Mouse (Mus musculus): ENCODE data around the gene Frmd4a. TPM values are rescaled to one million over a fixed set of nuclear protein-coding genes. Genes with fewer than 3 reads are reported as not detected.

Frmd4a gene
- total and polyA plus RNA-seq, 2 experiments from 2014 or later = 42.5 to 60.2 TPM

DNA sequence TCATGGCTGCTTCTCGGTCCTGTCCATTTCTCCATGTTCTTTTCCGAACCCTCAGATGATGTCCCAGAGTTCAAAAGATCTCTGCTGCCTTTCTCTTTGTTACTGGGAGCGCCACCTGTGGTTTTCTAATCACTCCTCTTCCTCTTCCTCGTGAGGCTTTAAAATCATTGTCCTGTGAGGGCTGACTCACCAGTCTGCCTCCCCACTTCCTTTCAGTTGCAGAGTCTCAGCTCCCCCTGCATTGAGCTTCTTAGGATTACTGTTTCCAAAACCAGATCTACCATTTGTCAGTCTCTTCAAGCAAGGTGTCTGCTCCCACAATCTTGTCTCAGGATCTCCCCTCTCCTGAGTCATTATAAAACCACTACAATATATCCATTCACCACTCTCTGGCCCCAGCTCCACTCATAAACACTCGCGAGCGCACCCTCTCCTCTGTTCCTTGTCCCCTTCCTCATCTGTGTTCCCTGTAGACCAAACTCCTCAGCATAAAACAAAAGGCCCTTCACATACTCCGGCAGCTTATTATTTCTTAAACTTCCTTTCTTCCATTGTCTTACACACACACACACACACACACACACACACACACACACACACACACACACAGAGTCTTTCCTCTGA lies 392.4 kb downstream of the Frmd4a start:
- Histone ChIP-seq H3K27ac (ENCODE audit: low read depth, low read length) (no peak overlapping the region), H3K4me1 (ENCODE audit: insufficient read depth, low read length) (peaks cover 9% of the 10 kb centered on the region), H3K4me3 (ENCODE audit: low read depth, low read length) (no peak overlapping the region), H3K27me3 (ENCODE audit: insufficient read depth, low read length) (no peaks in the 10 kb centered on the region), H3K4me2 (ENCODE audit: low read depth, low read length, poor library complexity, severe bottlenecking) (no peak overlapping the region), H3K9ac (replicated peaks; ENCODE audit: low read length, poor library complexity, severe bottlenecking) (no peak overlapping the region), H3K36me3 (ENCODE audit: insufficient read depth, low read length) (no peaks in the 10 kb centered on the region), H3K9me3 (ENCODE audit: low read length) (no peaks in the 10 kb centered on the region)
- no peak for TF ChIP-seq CTCF (IDR thresholded peaks at IDR 0.05)
- DNase-seq (ENCODE audit: low spot score) (no peak), ATAC-seq (ENCODE audit: low FRiP score) (no peak)
- WGBS = 63% methylated on average over 8 of the region's 8 CpGs

DNA sequence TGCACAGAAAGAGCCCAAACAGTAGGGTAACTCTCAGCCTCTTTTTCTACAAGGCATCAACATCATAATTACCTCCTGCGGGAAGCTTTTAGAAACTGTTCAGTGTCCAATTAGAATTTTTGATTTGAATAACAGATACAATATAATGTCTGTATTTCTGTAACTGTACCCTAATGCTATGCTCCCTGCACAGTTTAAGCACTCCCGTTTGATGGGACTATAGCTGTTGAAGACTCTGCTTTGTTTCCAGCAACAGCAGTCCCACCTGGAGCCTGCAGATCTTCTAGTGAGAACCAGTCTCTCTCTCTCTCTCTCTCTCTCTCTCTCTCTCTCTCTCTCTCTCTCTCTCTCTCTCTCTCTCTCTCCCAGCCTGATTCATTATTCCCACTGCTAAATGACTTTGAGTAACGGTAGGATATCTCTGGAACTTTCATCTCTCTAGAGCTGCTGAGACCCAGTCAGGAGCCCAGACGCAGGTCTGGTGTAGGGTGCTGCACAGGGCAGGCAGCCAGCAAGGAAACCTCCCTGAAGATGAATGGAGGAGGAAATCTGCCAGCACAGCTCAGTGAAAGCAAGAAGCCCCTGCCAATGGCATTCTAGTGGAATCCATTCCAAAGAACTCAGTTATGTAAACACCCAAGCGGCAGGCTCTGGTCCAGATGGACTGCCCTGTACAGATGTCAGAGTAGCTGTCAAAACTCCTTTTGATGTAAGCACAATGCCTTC lies 395.5 kb downstream of the Frmd4a start:
- no peak for TF ChIP-seq CTCF (IDR thresholded peaks at IDR 0.05)
- 44% methylated on average over 5 of the region's 5 CpGs for WGBS

DNA sequence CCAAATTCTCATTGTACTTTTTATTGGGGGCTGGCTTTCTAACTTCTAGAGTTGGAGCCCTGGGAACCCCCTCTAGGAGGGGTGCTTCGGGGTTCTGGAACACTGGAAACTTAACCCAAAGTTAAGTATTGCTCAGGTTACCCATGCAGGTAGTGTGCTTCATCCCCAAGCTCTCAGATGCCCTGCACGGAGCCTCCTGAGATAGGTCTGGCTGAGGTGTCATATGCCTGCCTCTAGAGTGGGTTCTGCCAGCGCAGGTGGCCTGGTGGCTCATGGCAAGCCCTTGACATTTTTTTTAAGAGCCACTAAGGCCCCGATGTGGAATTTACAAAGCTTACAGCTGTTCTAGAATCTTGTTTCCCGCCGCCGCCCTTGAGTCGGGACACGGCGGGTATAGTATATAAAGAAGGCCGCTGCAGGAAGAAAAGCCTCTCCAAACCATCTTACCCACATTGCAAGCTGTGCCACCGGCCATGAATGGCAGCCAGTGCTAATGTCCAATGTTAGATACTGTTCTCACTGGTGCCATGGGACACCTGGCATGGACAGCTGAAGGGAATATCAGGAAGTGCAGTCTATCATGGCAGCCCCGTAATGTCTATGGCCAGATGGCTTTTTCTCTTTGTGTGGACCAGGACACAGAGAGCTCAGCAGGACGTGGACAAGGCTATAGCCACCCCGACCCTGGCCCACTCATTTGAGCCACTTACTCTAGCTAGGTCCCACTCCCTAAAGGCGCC lies 396.2 kb downstream of the Frmd4a start:
- Histone ChIP-seq H3K4me3 (ENCODE audit: low read depth, low read length) (no peak overlapping the region), H3K4me2 (ENCODE audit: low read depth, low read length, poor library complexity, severe bottlenecking) (no peak overlapping the region), H3K27me3 (ENCODE audit: insufficient read depth, low read length) (no peaks in the 10 kb centered on the region), H3K9me3 (ENCODE audit: low read length) (no peaks in the 10 kb centered on the region), H3K36me3 (ENCODE audit: insufficient read depth, low read length) (no peaks in the 10 kb centered on the region), H3K27ac (ENCODE audit: low read depth, low read length) (no peak overlapping the region), H3K4me1 (ENCODE audit: insufficient read depth, low read length) (peaks cover 9% of the 10 kb centered on the region), H3K9ac (replicated peaks; ENCODE audit: low read length, poor library complexity, severe bottlenecking) (no peak overlapping the region)
- 86% methylated on average over 16 of the region's 16 CpGs for WGBS
- TF ChIP-seq CTCF (IDR thresholded peaks at IDR 0.05) = no peak
- ATAC-seq (ENCODE audit: low FRiP score) (0 out of 2 replicates have a peak, but pooled peaks have one; percentile 7), DNase-seq (ENCODE audit: low spot score) (no peak)

More for the DNA sequence above, 395.5 kb downstream of the Frmd4a start:
- DNase-seq (ENCODE audit: low spot score) (peak; percentile 55), ATAC-seq (ENCODE audit: low FRiP score) (0 out of 2 replicates have a peak, but pooled peaks have one; percentile 13)
- no peak overlapping the region for H3K4me2 ChIP-seq (ENCODE audit: low read depth, low read length, poor library complexity, severe bottlenecking)
- no peak overlapping the region for H3K4me3 ChIP-seq (ENCODE audit: low read depth, low read length)
- no peak overlapping the region for H3K27ac ChIP-seq (ENCODE audit: low read depth, low read length)
- H3K4me1 ChIP-seq (ENCODE audit: insufficient read depth, low read length) = peaks cover 9% of the 10 kb centered on the region
- H3K9me3 ChIP-seq (ENCODE audit: low read length) = no peaks in the 10 kb centered on the region
- H3K9ac ChIP-seq (replicated peaks; ENCODE audit: low read length, poor library complexity, severe bottlenecking) = no peak overlapping the region
- no peaks in the 10 kb centered on the region for H3K36me3 ChIP-seq (ENCODE audit: insufficient read depth, low read length)
- no peaks in the 10 kb centered on the region for H3K27me3 ChIP-seq (ENCODE audit: insufficient read depth, low read length)

DNA sequence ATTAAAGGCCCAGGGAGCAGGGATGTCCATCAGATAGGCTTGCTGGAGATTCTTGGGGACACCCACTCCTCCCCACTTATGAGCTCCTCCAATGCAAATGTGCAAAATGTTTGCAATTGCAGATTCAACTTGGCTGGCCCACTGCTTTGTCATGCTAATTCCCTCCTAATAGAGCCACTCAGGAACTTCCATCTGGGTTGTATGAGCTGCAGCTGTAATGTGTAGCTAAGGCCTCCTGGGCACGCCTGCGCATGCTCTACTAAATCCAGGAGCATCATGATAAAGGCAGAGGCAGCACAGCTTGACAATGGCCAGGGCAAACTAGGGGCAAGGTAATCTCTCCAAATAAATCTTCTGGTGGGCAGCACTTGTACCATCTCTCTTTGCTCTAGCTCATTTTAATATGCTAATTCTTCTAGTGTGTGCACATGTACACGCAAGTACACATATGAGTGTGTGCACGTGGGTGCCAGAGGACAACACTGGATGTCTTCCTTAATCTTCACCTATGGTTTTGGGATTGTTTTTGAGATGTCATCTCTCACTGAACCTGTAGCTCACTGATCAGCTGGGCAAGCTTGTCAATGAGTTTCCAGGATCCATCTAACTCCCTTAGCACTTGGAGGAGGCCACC lies 403.3 kb downstream of the Frmd4a start:
- Histone ChIP-seq H3K4me1 (ENCODE audit: insufficient read depth, low read length) (no peaks in the 10 kb centered on the region), H3K9me3 (ENCODE audit: low read length) (no peaks in the 10 kb centered on the region), H3K27ac (ENCODE audit: low read depth, low read length) (no peak overlapping the region), H3K36me3 (ENCODE audit: insufficient read depth, low read length) (no peaks in the 10 kb centered on the region), H3K4me3 (ENCODE audit: low read depth, low read length) (no peak overlapping the region), H3K4me2 (ENCODE audit: low read depth, low read length, poor library complexity, severe bottlenecking) (no peak overlapping the region), H3K27me3 (ENCODE audit: insufficient read depth, low read length) (no peaks in the 10 kb centered on the region), H3K9ac (replicated peaks; ENCODE audit: low read length, poor library complexity, severe bottlenecking) (no peak overlapping the region)
- TF ChIP-seq CTCF (IDR thresholded peaks at IDR 0.05) = no peak
- no peak for DNase-seq (ENCODE audit: low spot score)
- 67% methylated on average over 4 of the region's 4 CpGs for WGBS
- ATAC-seq (ENCODE audit: low FRiP score) = no peak

DNA sequence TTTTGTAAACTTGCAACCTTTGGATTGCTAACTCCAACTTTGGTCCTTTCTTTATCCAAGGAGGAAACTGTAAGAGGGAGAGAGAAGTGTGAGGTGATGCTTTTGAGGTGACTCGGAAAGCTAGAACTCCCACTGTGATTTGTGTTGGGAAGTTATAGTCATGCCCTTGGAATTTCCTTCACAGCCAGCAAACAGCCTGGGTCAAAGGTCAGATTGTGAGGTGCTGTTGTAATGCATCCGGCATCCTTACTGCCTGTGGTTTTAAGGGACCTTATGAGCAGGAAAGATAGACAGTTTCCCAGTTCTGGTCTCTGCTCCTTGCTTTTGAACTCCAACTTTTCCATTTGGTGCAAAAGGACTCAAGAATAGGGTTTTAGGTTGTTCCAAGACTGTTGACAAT lies 404.2 kb downstream of the Frmd4a start:
- no peak for TF ChIP-seq CTCF (IDR thresholded peaks at IDR 0.05)
- Histone ChIP-seq H3K4me3 (ENCODE audit: low read depth, low read length) (no peak overlapping the region), H3K36me3 (ENCODE audit: insufficient read depth, low read length) (no peaks in the 10 kb centered on the region), H3K27me3 (ENCODE audit: insufficient read depth, low read length) (no peaks in the 10 kb centered on the region), H3K9me3 (ENCODE audit: low read length) (no peaks in the 10 kb centered on the region), H3K4me2 (ENCODE audit: low read depth, low read length, poor library complexity, severe bottlenecking) (no peak overlapping the region), H3K27ac (ENCODE audit: low read depth, low read length) (no peak overlapping the region), H3K9ac (replicated peaks; ENCODE audit: low read length, poor library complexity, severe bottlenecking) (no peak overlapping the region), H3K4me1 (ENCODE audit: insufficient read depth, low read length) (no peaks in the 10 kb centered on the region)
- ATAC-seq (ENCODE audit: low FRiP score) (no peak), DNase-seq (ENCODE audit: low spot score) (no peak)
- 68% methylated on average over 2 of the region's 2 CpGs for WGBS

Data from midbrain, postnatal 0 days (tissue).